Mouse (Mus musculus) limb, embryonic 15.5 days (tissue): ENCODE results near the gene Smyd5. TPM values are rescaled to one million over a fixed set of nuclear protein-coding genes. Genes with fewer than 3 reads are reported as not detected.
"Not testable (repeated sequence)": the region's sequence is repeated elsewhere in the genome, so short reads cannot be mapped to it uniquely, and the experiment has no call there.

Experiments
- ATAC-seq: fragments of 200-750 bp; cut with Nextera tagmentation; 2 replicates; pipeline ENCODE4 v1.8.0; 2017; ENCODE audit warnings: low read depth, moderate TSS enrichment; ENCODE audit not compliant: insufficient number of reproducible peaks, low FRiP score, low TSS enrichment
- H3K27ac ChIP-seq: fragments of 300-500 bp; sonication (generic); 2 replicates; pipeline ENCODE4 v1.5.1; 2015; ENCODE audit warnings: moderate library complexity, mild to moderate bottlenecking, inconsistent platforms
- H3K27me3 ChIP-seq: fragments of 300-500 bp; sonication (generic); 2 replicates; pipeline ENCODE4 v1.6.1; 2015; ENCODE audit warnings: inconsistent platforms
- H3K36me3 ChIP-seq: fragments of 300-500 bp; sonication (generic); 2 replicates; pipeline ENCODE4 v1.6.1; 2015; ENCODE audit warnings: inconsistent platforms
- H3K4me1 ChIP-seq: fragments of 300-500 bp; sonication (generic); 2 replicates; pipeline ENCODE4 v1.6.1; 2015; ENCODE audit warnings: inconsistent platforms
- H3K4me2 ChIP-seq: fragments of 300-500 bp; sonication (generic); 2 replicates; pipeline ENCODE4 v1.6.1; 2015; ENCODE audit warnings: mild to moderate bottlenecking, inconsistent platforms
- H3K4me3 ChIP-seq: fragments of 300-500 bp; sonication (generic); 2 replicates; pipeline ENCODE4 v1.5.1; 2015; ENCODE audit warnings: mild to moderate bottlenecking, inconsistent platforms
- H3K9ac ChIP-seq: fragments of 300-500 bp; sonication (generic); 2 replicates; pipeline ENCODE4 v1.6.1; 2015; ENCODE audit warnings: inconsistent platforms
- H3K9me3 ChIP-seq: fragments of 300-500 bp; sonication (generic); 2 replicates; pipeline ENCODE4 v1.6.1; 2016; ENCODE audit warnings: inconsistent platforms
- WGBS: fragments of 180-500 bp; shearing (Covaris S2); methylation state at CpG from one replicate; pipeline ENCODE4 v1.1.7; 2015; 5-methylcytosine and 5-hydroxymethylcytosine counted together
- polyA plus RNA-seq: library from polyadenylated mRNA; unstranded; fragments of >200 nt; fragmentation: Nextera tagmentation; extraction: Ambion mirVana; gene quantifications from 2 replicates; pipeline ENCODE4 v1.2.1, GENCODE M21; 2015

Gene Smyd5
- polyA plus RNA-seq, 1 experiment from 2014 or later: 48.8 TPM

GRCm38 (mm10) chr6:85419150-85419549 lies 12.6 kb upstream of the Smyd5 start:
- Histone ChIP-seq H3K4me3 (no peak overlapping the region), H3K4me1 (peaks cover 6% of the 10 kb centered on the region), H3K4me2 (no peak overlapping the region), H3K36me3 (no peaks in the 10 kb centered on the region), H3K27ac (no peak overlapping the region), H3K9me3 (no peaks in the 10 kb centered on the region), H3K27me3 (peaks cover 14% of the 10 kb centered on the region), H3K9ac (no peak overlapping the region)
- ATAC-seq: no peak
- WGBS: 67% methylated on average over 2 of the region's 2 CpGs

- no peak for ATAC-seq
- Histone ChIP-seq H3K27ac (no peak within 1 kb of the TSS), H3K36me3 (no peaks in the 10 kb centered on the region), H3K4me2 (no peak within 1 kb of the TSS), H3K9ac (no peak within 1 kb of the TSS), H3K4me1 (peaks cover 6% of the 10 kb centered on the region), H3K4me3 (no peak within 1 kb of the TSS), H3K27me3 (peaks cover 24% of the 10 kb centered on the region), H3K9me3 (no peaks in the 10 kb centered on the region)
- WGBS: 15% methylated on average over 28 of the region's 28 CpGs
These were observed 7.9 kb upstream of the Smyd5 start, which contains the start of gene Noto for GRCm38 (mm10) chr6:85423836-85424379. Gene Noto (plus strand): TSS chr6:85423886.

- Histone ChIP-seq H3K27me3 (no peaks in the 10 kb centered on the region), H3K4me1 (peaks cover 10% of the 10 kb centered on the region), H3K27ac (no peak overlapping the region), H3K4me2 (peak overlapping the region; percentile 64), H3K36me3 (no peaks in the 10 kb centered on the region), H3K9me3 (no peaks in the 10 kb centered on the region), H3K4me3 (peak overlapping the region; percentile 68), H3K9ac (peak overlapping the region; percentile 61)
- 43% methylated on average over 8 of the region's 8 CpGs for WGBS
- no peak for ATAC-seq
These were observed 431 bp upstream of the Smyd5 start for GRCm38 (mm10) chr6:85431274-85431841.

- Histone ChIP-seq H3K4me1 (peaks cover 10% of the 10 kb centered on the region), H3K4me2 (no peak overlapping the region), H3K27ac (no peak overlapping the region), H3K27me3 (no peaks in the 10 kb centered on the region), H3K36me3 (peaks cover 9% of the 10 kb centered on the region), H3K9ac (no peak overlapping the region), H3K9me3 (no peaks in the 10 kb centered on the region), H3K4me3 (no peak overlapping the region)
- WGBS: 78% methylated on average over 5 of the region's 5 CpGs
- ATAC-seq: no peak
These were observed 2.1 kb downstream of the Smyd5 start for GRCm38 (mm10) chr6:85433865-85434264.

GRCm38 (mm10) chr6:85436204-85436603 lies 4.4 kb downstream of the Smyd5 start:
- ATAC-seq: no peak
- Histone ChIP-seq H3K4me1 (peaks cover 10% of the 10 kb centered on the region), H3K4me3 (no peak overlapping the region), H3K27ac (no peak overlapping the region), H3K4me2 (no peak overlapping the region), H3K36me3 (peaks cover 32% of the 10 kb centered on the region), H3K9ac (no peak overlapping the region), H3K9me3 (no peaks in the 10 kb centered on the region), H3K27me3 (no peaks in the 10 kb centered on the region)
- 82% methylated on average over 1 of the region's 1 CpGs for WGBS

- ATAC-seq: no peak
- H3K9me3 ChIP-seq: no peaks in the 10 kb centered on the region
- WGBS: 84% methylated on average over 5 of the region's 6 CpGs
- no peak overlapping the region for H3K9ac ChIP-seq
- H3K27ac ChIP-seq: no peak overlapping the region
- H3K36me3 ChIP-seq: peaks cover 36% of the 10 kb centered on the region
- no peak overlapping the region for H3K4me3 ChIP-seq
- no peaks in the 10 kb centered on the region for H3K27me3 ChIP-seq
- no peak overlapping the region for H3K4me2 ChIP-seq
- peaks cover 7% of the 10 kb centered on the region for H3K4me1 ChIP-seq
These were observed 4.8 kb downstream of the Smyd5 start for GRCm38 (mm10) chr6:85436631-85437030.

GRCm38 (mm10) chr6:85441142-85441541 lies 9.4 kb downstream of the Smyd5 start:
- H3K4me2 ChIP-seq: no peak overlapping the region
- ATAC-seq: no peak
- no peak overlapping the region for H3K27ac ChIP-seq
- H3K9me3 ChIP-seq: no peaks in the 10 kb centered on the region
- H3K4me1 ChIP-seq: no peaks in the 10 kb centered on the region
- peaks cover 75% of the 10 kb centered on the region for H3K36me3 ChIP-seq
- no peaks in the 10 kb centered on the region for H3K27me3 ChIP-seq
- H3K4me3 ChIP-seq: no peak overlapping the region
- no peak overlapping the region for H3K9ac ChIP-seq
- WGBS: 72% methylated on average over 4 of the region's 4 CpGs

- H3K4me1 ChIP-seq: no peaks in the 10 kb centered on the region
- H3K4me2 ChIP-seq: no peak overlapping the region
- no peak overlapping the region for H3K4me3 ChIP-seq
- no peaks in the 10 kb centered on the region for H3K9me3 ChIP-seq
- ATAC-seq: no peak
- no peaks in the 10 kb centered on the region for H3K27me3 ChIP-seq
- no peak overlapping the region for H3K9ac ChIP-seq
- 85% methylated on average over 3 of the region's 3 CpGs for WGBS
- no peak overlapping the region for H3K27ac ChIP-seq
- peaks cover 82% of the 10 kb centered on the region for H3K36me3 ChIP-seq
These were observed 11.9 kb downstream of the Smyd5 start for GRCm38 (mm10) chr6:85443488-85444233.

GRCm38 (mm10) chr6:85444266-85444965 lies 12.6 kb downstream of the Smyd5 start:
- Histone ChIP-seq H3K27ac (no peak overlapping the region), H3K9ac (no peak overlapping the region), H3K4me3 (no peak overlapping the region), H3K4me2 (no peak overlapping the region), H3K9me3 (no peaks in the 10 kb centered on the region), H3K4me1 (no peaks in the 10 kb centered on the region), H3K27me3 (no peaks in the 10 kb centered on the region), H3K36me3 (peaks cover 75% of the 10 kb centered on the region)
- ATAC-seq: no peak
- WGBS: 85% methylated on average over 8 of the region's 8 CpGs

- no peak overlapping the region for H3K27ac ChIP-seq
- H3K9me3 ChIP-seq: no peaks in the 10 kb centered on the region
- no peak overlapping the region for H3K4me3 ChIP-seq
- H3K27me3 ChIP-seq: no peaks in the 10 kb centered on the region
- 0 out of 2 replicates have a peak, but pooled peaks cover 1% of the 10 kb centered on the region for H3K4me1 ChIP-seq
- H3K9ac ChIP-seq: no peak overlapping the region
- no peak for ATAC-seq
- WGBS: 78% methylated on average over 5 of the region's 5 CpGs
- peaks cover 67% of the 10 kb centered on the region for H3K36me3 ChIP-seq
- H3K4me2 ChIP-seq: no peak overlapping the region
These were observed 13.5 kb downstream of the Smyd5 start for GRCm38 (mm10) chr6:85445286-85445685.

GRCm38 (mm10) chr6:85447351-85447750 lies 15.6 kb downstream of the Smyd5 start:
- H3K9ac ChIP-seq: no peak overlapping the region
- peaks cover 8% of the 10 kb centered on the region; the same call in 1 of the 2 replicates for H3K4me1 ChIP-seq
- no peak for ATAC-seq
- WGBS: 77% methylated on average over 6 of the region's 6 CpGs
- no peaks in the 10 kb centered on the region for H3K9me3 ChIP-seq
- H3K27me3 ChIP-seq: no peaks in the 10 kb centered on the region
- no peak overlapping the region for H3K4me2 ChIP-seq
- no peak overlapping the region for H3K4me3 ChIP-seq
- H3K36me3 ChIP-seq: peaks cover 48% of the 10 kb centered on the region
- no peak overlapping the region for H3K27ac ChIP-seq

- not testable (repeated sequence) for H3K27ac ChIP-seq, ATAC-seq, H3K27me3 ChIP-seq, H3K9me3 ChIP-seq, H3K9ac ChIP-seq
- peak overlapping the region; percentile 81; the same call in 1 of the 2 replicates for H3K4me3 ChIP-seq
- H3K4me2 ChIP-seq: peak overlapping the region; percentile 96; the same call in 1 of the 2 replicates
- peaks cover 29% of the 10 kb centered on the region for H3K4me1 ChIP-seq
- peaks cover 25% of the 10 kb centered on the region for H3K36me3 ChIP-seq
- 71% methylated on average over 1 of the region's 1 CpGs for WGBS
These were observed 18.4 kb downstream of the Smyd5 start for GRCm38 (mm10) chr6:85450140-85450539.
